Mouse (Mus musculus): Measurements from ENCODE around the gene Tomm70a. TPM values are rescaled to one million over a fixed set of nuclear protein-coding genes. Genes with fewer than 3 reads are reported as not detected.

Gene Tomm70a
- total RNA-seq, 1 experiment from 2014 or later: 63.8 TPM

GRCm38 (mm10) chr16:57130752-57131400 is 9.4 kb downstream of the Tomm70a start:
- ATAC-seq (replicated peaks in 1 of 2; ENCODE audit: insufficient read depth in 1 of 2, low FRiP score in 2 of 2, low TSS enrichment in 1 of 2, low read depth in 1 of 2, poor library complexity in 2 of 2, severe bottlenecking in 2 of 2): peak; percentile 60 to 71

GRCm38 (mm10) chr16:57131544-57131943 is 10.0 kb downstream of the Tomm70a start:
- no peak for ATAC-seq (replicated peaks in 1 of 2; ENCODE audit: insufficient read depth in 1 of 2, low FRiP score in 2 of 2, low TSS enrichment in 1 of 2, low read depth in 1 of 2, poor library complexity in 2 of 2, severe bottlenecking in 2 of 2)

- peak in 1 of 2 experiments; percentile 76; a peak in 3 of 4 replicates for ATAC-seq (replicated peaks in 1 of 2; ENCODE audit: insufficient read depth in 1 of 2, low FRiP score in 2 of 2, low TSS enrichment in 1 of 2, low read depth in 1 of 2, poor library complexity in 2 of 2, severe bottlenecking in 2 of 2)
These were observed 10.8 kb downstream of the Tomm70a start for GRCm38 (mm10) chr16:57132326-57132725.

- no peak for ATAC-seq (replicated peaks in 1 of 2; ENCODE audit: insufficient read depth in 1 of 2, low FRiP score in 2 of 2, low TSS enrichment in 1 of 2, low read depth in 1 of 2, poor library complexity in 2 of 2, severe bottlenecking in 2 of 2)
These were observed 12.1 kb downstream of the Tomm70a start for GRCm38 (mm10) chr16:57133611-57134010.

- ATAC-seq (replicated peaks in 1 of 2; ENCODE audit: insufficient read depth in 1 of 2, low FRiP score in 2 of 2, low TSS enrichment in 1 of 2, low read depth in 1 of 2, poor library complexity in 2 of 2, severe bottlenecking in 2 of 2): no peak
These were observed 23.2 kb downstream of the Tomm70a start for GRCm38 (mm10) chr16:57144741-57145140.

GRCm38 (mm10) chr16:57151437-57151836 is 29.9 kb downstream of the Tomm70a start:
- no peak for ATAC-seq (replicated peaks in 1 of 2; ENCODE audit: insufficient read depth in 1 of 2, low FRiP score in 2 of 2, low TSS enrichment in 1 of 2, low read depth in 1 of 2, poor library complexity in 2 of 2, severe bottlenecking in 2 of 2)

GRCm38 (mm10) chr16:57155899-57156298 is 34.4 kb downstream of the Tomm70a start:
- ATAC-seq (replicated peaks in 1 of 2; ENCODE audit: insufficient read depth in 1 of 2, low FRiP score in 2 of 2, low TSS enrichment in 1 of 2, low read depth in 1 of 2, poor library complexity in 2 of 2, severe bottlenecking in 2 of 2): no peak

GRCm38 (mm10) chr16:57157076-57157475 is 35.6 kb downstream of the Tomm70a start:
- no peak for ATAC-seq (replicated peaks in 1 of 2; ENCODE audit: insufficient read depth in 1 of 2, low FRiP score in 2 of 2, low TSS enrichment in 1 of 2, low read depth in 1 of 2, poor library complexity in 2 of 2, severe bottlenecking in 2 of 2)

GRCm38 (mm10) chr16:57157728-57158127 is 36.2 kb downstream of the Tomm70a start:
- ATAC-seq (replicated peaks in 1 of 2; ENCODE audit: insufficient read depth in 1 of 2, low FRiP score in 2 of 2, low TSS enrichment in 1 of 2, low read depth in 1 of 2, poor library complexity in 2 of 2, severe bottlenecking in 2 of 2): no peak

GRCm38 (mm10) chr16:57159835-57160234 is 38.3 kb downstream of the Tomm70a start:
- ATAC-seq (replicated peaks in 1 of 2; ENCODE audit: insufficient read depth in 1 of 2, low FRiP score in 2 of 2, low TSS enrichment in 1 of 2, low read depth in 1 of 2, poor library complexity in 2 of 2, severe bottlenecking in 2 of 2): no peak

GRCm38 (mm10) chr16:57162841-57163240 is 41.3 kb downstream of the Tomm70a start:
- ATAC-seq (replicated peaks in 1 of 2; ENCODE audit: insufficient read depth in 1 of 2, low FRiP score in 2 of 2, low TSS enrichment in 1 of 2, low read depth in 1 of 2, poor library complexity in 2 of 2, severe bottlenecking in 2 of 2): no peak

- ATAC-seq (replicated peaks in 1 of 2; ENCODE audit: insufficient read depth in 1 of 2, low FRiP score in 2 of 2, low TSS enrichment in 1 of 2, low read depth in 1 of 2, poor library complexity in 2 of 2, severe bottlenecking in 2 of 2): no peak
These were observed 42.2 kb downstream of the Tomm70a start for GRCm38 (mm10) chr16:57163694-57164093.

GRCm38 (mm10) chr16:57165157-57165556 is 43.7 kb downstream of the Tomm70a start:
- no peak for ATAC-seq (replicated peaks in 1 of 2; ENCODE audit: insufficient read depth in 1 of 2, low FRiP score in 2 of 2, low TSS enrichment in 1 of 2, low read depth in 1 of 2, poor library complexity in 2 of 2, severe bottlenecking in 2 of 2)

- ATAC-seq (replicated peaks in 1 of 2; ENCODE audit: insufficient read depth in 1 of 2, low FRiP score in 2 of 2, low TSS enrichment in 1 of 2, low read depth in 1 of 2, poor library complexity in 2 of 2, severe bottlenecking in 2 of 2): no peak
These were observed 44.6 kb downstream of the Tomm70a start for GRCm38 (mm10) chr16:57166086-57166485.

GRCm38 (mm10) chr16:57166611-57167513 is 45.4 kb downstream of the Tomm70a start, which contains the start of gene Nit2:
Gene Nit2, minus strand, starts transcription at chr16:57167341.
- peak; percentile 94 to 97 for ATAC-seq (replicated peaks in 1 of 2; ENCODE audit: insufficient read depth in 1 of 2, low FRiP score in 2 of 2, low TSS enrichment in 1 of 2, low read depth in 1 of 2, poor library complexity in 2 of 2, severe bottlenecking in 2 of 2)

GRCm38 (mm10) chr16:57167514-57167912 is 46.0 kb downstream of the Tomm70a start:
- peak in 1 of 2 experiments; percentile 5; a peak in 1 of 4 replicates for ATAC-seq (replicated peaks in 1 of 2; ENCODE audit: insufficient read depth in 1 of 2, low FRiP score in 2 of 2, low TSS enrichment in 1 of 2, low read depth in 1 of 2, poor library complexity in 2 of 2, severe bottlenecking in 2 of 2)

- ATAC-seq (replicated peaks in 1 of 2; ENCODE audit: insufficient read depth in 1 of 2, low FRiP score in 2 of 2, low TSS enrichment in 1 of 2, low read depth in 1 of 2, poor library complexity in 2 of 2, severe bottlenecking in 2 of 2): no peak
These were observed 46.7 kb downstream of the Tomm70a start for GRCm38 (mm10) chr16:57168236-57168635.

- no peak for ATAC-seq (replicated peaks in 1 of 2; ENCODE audit: insufficient read depth in 1 of 2, low FRiP score in 2 of 2, low TSS enrichment in 1 of 2, low read depth in 1 of 2, poor library complexity in 2 of 2, severe bottlenecking in 2 of 2)
These were observed 49.7 kb downstream of the Tomm70a start for GRCm38 (mm10) chr16:57171161-57171560.
